Mouse (Mus musculus): Measurements from ENCODE around the gene Rec8.

- TF ChIP-seq CTCF (conservative IDR thresholded peaks at IDR 0.05; ENCODE audit: insufficient read depth, insufficient read length, low read depth, low read length) (no peak), POLR2A (IDR thresholded peaks at IDR 0.05; ENCODE audit: low read depth, low read length) (no peak)
Observed at GRCm38 (mm10) chr14:55585566-55585960, 32.3 kb upstream of the Rec8 start.
